Mouse (Mus musculus) bone marrow, adult 2 months (tissue): ENCODE data around the gene Pcbp3. TPM values are rescaled to one million over a fixed set of nuclear protein-coding genes. Genes with fewer than 3 reads are reported as not detected.

Experiments
- H3K27ac ChIP-seq: fragments of 200-500 bp; 2 replicates; pipeline ENCODE4 v1.5.1; 2012; ENCODE audit warnings: low read depth, mild to moderate bottlenecking, control low read depth, inconsistent platforms, low read length; ENCODE audit not compliant: control insufficient read depth, poor library complexity, insufficient read depth
- H3K4me1 ChIP-seq: fragments of 200-500 bp; 2 replicates; pipeline ENCODE4 v1.6.1; 2011; ENCODE audit warnings: low read length; ENCODE audit not compliant: control insufficient read depth, insufficient read depth
- H3K4me3 ChIP-seq: fragments of 200-500 bp; replicated peaks from 2 replicates; pipeline ENCODE3; 2011; ENCODE audit warnings: mild to moderate bottlenecking, low read depth, low read length, control low read depth; ENCODE audit not compliant: control insufficient read depth
- CTCF ChIP-seq: fragments of 200-500 bp; IDR thresholded peaks from 2 replicates; pipeline ENCODE4 v1.5.1; 2011; ENCODE audit warnings: low read length, control low read depth; ENCODE audit not compliant: control insufficient read depth, insufficient read depth
- POLR2A ChIP-seq: fragments of 200-500 bp; IDR thresholded peaks from 2 replicates; pipeline ENCODE4 v1.6.1; 2011; ENCODE audit warnings: low read depth, mild to moderate bottlenecking, control low read depth, low read length, borderline replicate concordance; ENCODE audit not compliant: control insufficient read depth
- WGBS: fragments of 180-500 bp; shearing (Covaris S2); methylation state at CpG from one replicate; pipeline ENCODE4 v1.1.7; 2018; 5-methylcytosine and 5-hydroxymethylcytosine counted together
- polyA plus RNA-seq: library from polyadenylated mRNA; stranded (reverse); fragments of >200 nt; gene quantifications from 2 replicates; pipeline ENCODE4 v1.2.4, GENCODE M21; 2011; ENCODE audit warnings: low replicate concordance; ENCODE audit not compliant: missing spikeins, insufficient read depth, insufficient read length

Gene Pcbp3
- polyA plus RNA-seq, 1 experiment, result 4.3 TPM

DNA sequence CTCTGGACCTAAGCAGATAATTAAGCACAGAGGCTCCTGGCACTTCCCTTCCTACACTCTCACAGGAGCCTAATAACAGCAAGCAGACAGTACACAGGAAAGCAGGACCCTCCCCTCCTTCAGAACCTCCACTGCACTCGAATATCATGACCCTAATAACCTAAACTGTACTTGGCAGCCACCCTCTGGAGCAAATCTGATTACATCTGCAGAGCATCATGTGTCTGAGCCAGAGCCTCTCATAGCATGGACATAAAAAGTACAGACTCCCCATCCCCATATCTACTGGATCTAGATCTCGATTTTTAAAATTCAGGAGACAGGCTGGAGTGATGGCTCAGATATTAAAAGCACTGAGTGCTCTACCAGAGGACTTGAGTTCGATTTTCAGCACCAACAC lies 58.0 kb downstream of the Pcbp3 start:
- Histone ChIP-seq H3K4me3 (no peak overlapping the region), H3K27ac (no peak overlapping the region), H3K4me1 (peaks cover 1% of the 10 kb centered on the region; the same call in 1 of the 2 replicates)
- WGBS, result 56% methylated on average over 3 of the region's 3 CpGs
- no peak for TF ChIP-seq POLR2A
- no peak for TF ChIP-seq CTCF

DNA sequence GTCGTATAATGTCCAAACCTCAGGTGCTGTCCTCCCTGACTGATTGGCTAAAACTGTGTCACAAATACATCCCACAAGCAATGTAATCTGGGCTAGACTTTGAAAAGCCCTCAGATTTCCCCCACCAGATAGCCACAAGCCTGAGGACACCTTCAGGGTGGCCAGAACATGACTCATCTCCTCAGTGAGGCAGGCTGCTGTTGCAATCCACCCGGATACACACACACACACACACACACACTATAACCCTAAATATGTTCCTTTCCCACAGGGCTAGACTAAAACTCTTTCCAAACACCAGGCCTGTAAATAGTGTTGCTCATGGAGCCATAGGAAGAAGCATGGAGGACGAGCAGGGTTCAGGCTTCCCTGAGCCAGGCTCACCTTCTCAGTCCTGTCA lies 58.6 kb downstream of the Pcbp3 start:
- no peak overlapping the region for H3K4me3 ChIP-seq
- TF ChIP-seq CTCF (no peak), POLR2A (no peak)
- 57% methylated on average over 3 of the region's 3 CpGs for WGBS
- peaks cover 1% of the 10 kb centered on the region; the same call in 1 of the 2 replicates for H3K4me1 ChIP-seq
- H3K27ac ChIP-seq, result no peak overlapping the region

DNA sequence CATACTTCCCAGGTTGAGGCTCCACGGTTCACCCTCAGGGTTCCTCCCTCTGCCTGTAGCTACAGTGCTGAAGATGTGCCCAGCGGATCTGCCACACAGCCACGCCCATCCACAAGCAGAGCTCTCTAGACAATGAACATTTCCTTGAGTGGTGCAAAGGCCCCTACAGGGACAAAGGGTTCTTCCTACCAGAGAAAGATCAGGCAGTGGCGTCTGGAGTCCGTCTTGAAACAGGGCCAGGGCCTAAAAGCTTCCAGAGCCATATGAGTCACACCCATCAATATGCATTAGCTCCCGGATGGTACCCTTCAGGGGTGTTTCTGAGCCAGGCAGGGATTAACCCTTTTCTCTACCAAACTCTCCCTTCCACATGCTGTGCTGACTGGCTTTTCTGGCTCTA lies 59.1 kb downstream of the Pcbp3 start:
- no peak for TF ChIP-seq POLR2A
- no peak for TF ChIP-seq CTCF
- no peak overlapping the region for H3K27ac ChIP-seq
- no peak overlapping the region for H3K4me3 ChIP-seq
- H3K4me1 ChIP-seq, result peaks cover 1% of the 10 kb centered on the region; the same call in 1 of the 2 replicates
- 63% methylated on average over 6 of the region's 6 CpGs for WGBS

DNA sequence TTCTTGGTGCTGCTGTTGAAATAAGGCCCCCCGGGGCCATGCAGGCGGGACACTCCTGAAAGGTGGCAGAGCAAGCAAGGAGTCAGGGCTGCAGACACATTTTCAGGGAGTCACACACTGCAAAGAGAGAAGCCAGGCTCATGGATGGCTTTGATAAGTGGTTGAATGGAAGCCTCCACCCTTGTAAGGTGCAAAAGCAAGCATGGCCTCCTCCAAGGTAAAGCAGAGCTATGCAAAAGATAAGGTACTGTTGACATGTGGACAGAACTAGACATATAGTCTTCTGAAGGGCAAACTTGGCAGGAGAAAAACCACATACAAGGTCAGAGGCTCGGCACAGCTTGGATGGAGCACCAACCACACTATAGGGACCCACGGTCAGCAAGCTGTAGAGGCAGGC lies 63.3 kb downstream of the Pcbp3 start:
- Histone ChIP-seq H3K27ac (no peak overlapping the region), H3K4me1 (no peaks in the 10 kb centered on the region), H3K4me3 (no peak overlapping the region)
- no peak for TF ChIP-seq POLR2A
- TF ChIP-seq CTCF, result no peak
- WGBS, result 86% methylated on average over 4 of the region's 4 CpGs

DNA sequence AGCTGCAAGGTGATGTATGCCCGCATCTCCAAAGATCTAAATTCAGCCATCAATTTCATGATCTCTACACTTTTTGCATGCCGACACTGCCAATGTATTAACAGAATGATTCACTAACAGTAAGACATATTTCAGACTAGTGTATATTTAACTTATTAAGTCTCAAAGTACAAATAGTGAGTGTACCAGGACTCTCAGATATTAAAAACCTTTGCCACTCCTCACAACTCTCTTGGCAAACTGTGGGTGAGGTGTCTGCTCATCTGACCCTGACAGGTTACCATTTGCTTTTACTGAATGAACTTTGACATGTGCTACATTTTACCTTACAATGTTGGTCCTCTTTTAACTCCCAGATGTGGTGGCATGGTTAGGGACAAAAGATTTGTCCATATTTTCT lies 70.2 kb downstream of the Pcbp3 start:
- WGBS, result 88% methylated on average over 2 of the region's 2 CpGs
- no peak for TF ChIP-seq POLR2A
- TF ChIP-seq CTCF, result no peak
- Histone ChIP-seq H3K4me3 (no peak overlapping the region), H3K27ac (no peak overlapping the region), H3K4me1 (no peaks in the 10 kb centered on the region)

DNA sequence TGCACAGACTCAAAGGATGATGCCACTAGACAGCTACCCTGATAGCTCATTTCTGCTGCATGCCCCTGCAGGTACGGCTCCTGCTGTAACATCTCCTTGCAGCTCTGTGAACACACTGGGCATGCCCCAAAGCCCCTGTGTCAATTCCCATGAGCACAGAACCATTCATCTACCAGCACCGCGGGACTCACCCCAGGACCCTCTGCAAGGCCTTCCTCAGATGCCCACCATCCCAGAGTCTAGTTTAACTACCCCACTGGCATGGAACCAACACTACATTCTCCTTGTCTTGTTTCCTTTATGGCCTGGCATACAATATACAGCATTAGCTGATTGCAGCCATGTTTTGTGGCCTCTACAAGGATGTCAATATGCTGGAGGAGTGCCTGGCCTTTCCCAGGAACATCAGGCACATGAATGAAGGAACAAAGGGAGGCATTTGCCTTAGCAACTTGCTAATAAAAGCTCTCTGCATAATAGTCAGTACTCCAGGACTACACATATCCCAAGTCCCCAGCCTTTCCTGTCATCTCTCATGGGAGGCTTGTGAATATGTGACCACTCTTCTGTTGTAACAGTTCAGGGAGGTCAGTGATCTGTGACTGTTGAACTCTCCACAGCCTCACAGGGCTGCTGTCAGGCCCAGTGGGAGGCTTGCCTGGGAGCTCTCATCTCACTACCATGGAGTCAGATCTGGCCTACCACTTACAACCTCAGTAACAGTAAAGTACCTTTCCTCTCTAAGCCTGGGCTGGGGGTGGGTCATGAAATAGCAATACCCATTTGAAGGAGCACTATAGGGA lies 78.0 kb downstream of the Pcbp3 start:
- TF ChIP-seq POLR2A (no peak), CTCF (no peak)
- 96% methylated on average over 3 of the region's 3 CpGs for WGBS

DNA sequence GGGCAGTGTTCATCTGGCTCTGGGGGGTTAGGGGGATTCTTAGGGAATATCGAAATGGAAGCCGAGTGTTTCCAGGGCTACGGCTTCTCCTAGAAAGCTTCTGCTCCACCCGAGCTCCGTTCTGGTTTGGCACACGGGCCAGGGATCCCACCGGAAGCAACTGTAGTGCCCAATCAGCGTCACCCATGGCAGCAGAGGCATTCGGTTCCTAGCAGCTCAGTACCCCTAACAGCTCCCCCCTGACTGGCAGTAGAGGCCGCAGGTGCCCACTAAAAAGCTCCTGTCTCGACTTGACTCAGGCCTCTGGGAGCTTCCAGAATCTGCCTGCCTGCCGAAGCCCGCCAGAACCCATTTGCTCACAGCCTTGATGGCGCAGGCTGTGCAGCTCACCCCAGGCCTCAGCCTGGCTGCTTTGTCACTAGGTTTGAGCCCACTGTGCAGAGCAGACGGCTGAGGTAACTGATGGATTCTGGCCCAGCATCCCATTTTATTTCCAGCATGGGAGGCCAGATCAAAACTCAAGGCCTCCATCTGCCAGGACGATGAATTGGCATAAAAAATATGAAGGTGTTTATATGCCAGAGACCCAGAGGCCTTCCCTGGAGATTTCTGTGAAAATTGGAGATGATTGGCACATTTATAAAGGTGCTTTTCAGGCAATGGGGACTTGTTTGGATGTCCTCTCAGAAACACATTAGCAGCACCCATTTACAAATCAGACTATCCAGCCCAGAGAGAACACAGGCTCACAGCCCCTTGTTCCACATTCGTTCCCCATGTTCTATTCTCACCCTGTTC lies 78.8 kb downstream of the Pcbp3 start:
- no peak for TF ChIP-seq POLR2A
- no peak for TF ChIP-seq CTCF
- Histone ChIP-seq H3K4me1 (no peaks in the 10 kb centered on the region), H3K27ac (no peak overlapping the region), H3K4me3 (no peak overlapping the region)
- WGBS, result 81% methylated on average over 17 of the region's 17 CpGs

More for the DNA sequence above, 78.0 kb downstream of the Pcbp3 start:
- Histone ChIP-seq H3K4me3 (no peak overlapping the region), H3K27ac (no peak overlapping the region), H3K4me1 (no peaks in the 10 kb centered on the region)

DNA sequence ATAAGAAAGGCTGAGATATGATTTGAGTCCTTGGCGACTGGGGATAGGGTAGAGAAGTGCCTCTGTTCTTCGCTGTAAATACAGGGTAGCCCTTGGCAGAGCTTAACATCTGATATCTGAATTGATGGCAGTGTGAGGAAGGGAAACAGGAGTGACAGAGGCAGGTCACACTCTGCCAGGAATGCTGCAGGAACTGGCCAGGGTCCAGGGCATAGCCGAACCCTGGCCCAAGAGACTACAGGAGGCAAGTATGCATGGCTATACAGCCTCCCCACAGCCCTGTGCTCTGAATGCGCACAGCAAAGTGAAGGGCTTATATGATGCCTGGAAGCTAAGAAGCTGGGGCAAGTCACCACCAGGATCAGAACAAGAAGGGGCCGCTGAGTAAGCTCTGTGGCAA lies 79.8 kb downstream of the Pcbp3 start:
- WGBS, result 81% methylated on average over 5 of the region's 5 CpGs
- H3K27ac ChIP-seq, result no peak overlapping the region
- H3K4me1 ChIP-seq, result no peaks in the 10 kb centered on the region
- TF ChIP-seq CTCF (no peak), POLR2A (no peak)
- no peak overlapping the region for H3K4me3 ChIP-seq

DNA sequence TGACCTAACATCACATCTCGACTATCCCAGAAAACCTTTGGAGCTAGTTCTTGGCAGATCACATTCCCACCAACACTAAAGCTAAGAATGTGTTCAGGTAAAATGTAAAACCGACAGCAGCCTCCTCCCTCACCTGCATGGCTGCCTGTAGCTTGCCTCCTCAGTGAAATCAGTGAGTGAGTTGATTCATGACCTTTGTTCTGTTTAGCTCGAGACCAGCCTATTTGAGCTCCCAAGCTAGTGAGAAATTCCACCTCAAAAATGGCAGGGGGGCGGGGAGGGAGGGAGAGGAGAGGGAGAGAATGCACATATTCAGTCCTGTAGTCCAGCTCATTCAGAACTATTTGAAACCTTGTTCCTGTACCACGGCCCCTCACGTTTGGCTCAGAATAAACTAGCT lies 86.4 kb downstream of the Pcbp3 start:
- no peaks in the 10 kb centered on the region for H3K4me1 ChIP-seq
- no peak overlapping the region for H3K4me3 ChIP-seq
- WGBS, result 70% methylated on average over 6 of the region's 6 CpGs
- H3K27ac ChIP-seq, result no peak overlapping the region
- TF ChIP-seq POLR2A (no peak), CTCF (no peak)
